Mouse (Mus musculus) testis, postnatal 14 days (tissue): Measurements from ENCODE around the gene Acp2.

ENCODE experiments used
- DNase-seq: peaks from one replicate; pipeline ENCODE4 v3.0.0; 2021; ENCODE audit warnings: low spot score

Gene Acp2

DNA sequence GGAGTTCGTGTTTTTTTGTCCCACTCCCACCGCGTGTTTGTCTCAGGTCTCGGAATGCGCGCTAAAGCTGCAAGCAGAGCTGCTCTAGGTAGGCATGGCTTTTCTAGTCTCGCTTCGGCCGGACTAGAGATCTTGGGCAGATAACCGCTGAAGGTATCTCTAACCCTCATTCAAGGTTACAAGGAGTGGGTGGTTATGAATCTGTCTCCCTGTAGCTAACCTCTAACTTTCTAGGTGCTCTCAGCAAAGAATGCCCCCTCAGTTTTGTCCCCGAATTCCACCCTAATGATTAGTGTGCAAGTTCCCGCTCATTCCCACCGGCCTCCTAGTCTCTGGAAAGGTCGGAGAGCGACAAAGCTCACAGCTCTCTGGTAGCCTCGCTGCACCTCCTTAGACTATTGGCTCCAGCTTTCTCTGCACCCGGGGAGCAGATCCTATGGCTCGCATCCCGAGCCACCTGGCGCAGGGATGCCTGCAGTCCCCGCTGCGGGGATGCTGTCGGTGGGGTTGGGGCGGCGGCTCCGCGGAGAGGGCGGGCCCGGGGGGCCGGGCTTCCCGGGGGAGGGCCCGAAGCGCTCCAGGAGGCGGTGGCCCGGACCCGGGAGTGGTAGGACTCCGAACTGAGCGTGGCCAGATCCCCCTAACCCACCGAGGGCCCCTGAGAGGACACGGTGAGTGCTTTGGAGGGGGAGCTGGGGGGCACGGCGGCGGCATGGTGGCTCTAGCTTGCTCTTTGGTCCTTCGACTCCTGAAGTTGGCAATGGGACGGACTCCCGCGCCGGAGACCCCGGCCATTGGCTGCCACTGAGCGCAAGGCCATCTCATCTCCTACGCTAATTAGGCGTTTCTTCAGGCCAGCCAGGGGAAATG is 53.8 kb downstream of the Acp2 start:
- peak; percentile 60 for DNase-seq

- DNase-seq = peak; percentile 54
Measured at GRCm38 (mm10) chr2:91257126-91257980, 54.7 kb downstream of the Acp2 start.

- DNase-seq = no peak
Measured at GRCm38 (mm10) chr2:91258054-91258453, 55.4 kb downstream of the Acp2 start.

DNA sequence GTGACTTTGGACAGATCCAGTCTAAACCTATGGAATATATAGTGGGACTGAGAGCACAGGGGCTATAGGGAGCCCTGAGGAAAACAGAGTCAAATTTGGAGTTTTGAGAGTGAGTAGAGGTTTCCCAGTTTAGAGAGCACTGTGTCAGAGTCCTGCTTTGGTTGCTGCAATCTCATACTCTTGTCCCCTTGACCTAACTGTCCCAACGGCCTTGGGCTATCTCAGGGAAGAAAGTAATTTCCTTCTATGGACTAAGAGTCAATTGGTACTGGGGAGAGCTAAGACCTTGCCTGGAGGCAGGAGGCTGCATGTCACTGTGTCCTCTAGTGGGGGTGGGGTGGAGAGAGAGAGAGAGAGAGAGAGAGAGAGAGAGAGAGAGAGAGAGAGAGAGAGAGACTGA is 56.1 kb downstream of the Acp2 start:
- DNase-seq = no peak

DNA sequence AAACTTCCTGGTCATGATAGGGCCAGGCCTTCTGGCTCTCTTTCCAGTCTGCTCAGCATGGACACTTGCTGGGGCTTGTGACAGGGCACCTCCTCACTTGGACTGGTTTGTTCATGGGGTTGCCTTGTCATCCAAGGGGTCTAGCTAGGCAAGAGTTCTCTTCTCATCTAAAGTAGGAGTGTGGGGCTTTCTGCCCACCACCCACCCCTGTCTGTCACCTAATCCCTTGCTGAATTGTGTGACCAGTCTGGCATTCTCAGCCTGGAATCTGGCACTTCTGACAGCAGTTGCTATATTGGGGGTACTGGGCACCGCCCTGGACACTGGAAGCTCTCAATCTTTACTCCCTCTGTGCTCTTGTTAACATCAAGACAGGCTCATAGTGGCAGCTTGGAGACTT is 56.8 kb downstream of the Acp2 start:
- DNase-seq = no peak
